Mouse (Mus musculus): Measurements from ENCODE around the gene Olfr600. TPM values are rescaled to one million over a fixed set of nuclear protein-coding genes. Genes with fewer than 3 reads are reported as not detected.

The Olfr600 gene
- not detected in 2 replicates for polyA plus RNA-seq (2011; ENCODE audit: insufficient read depth, insufficient read length, low read depth, missing spikeins)

DNA sequence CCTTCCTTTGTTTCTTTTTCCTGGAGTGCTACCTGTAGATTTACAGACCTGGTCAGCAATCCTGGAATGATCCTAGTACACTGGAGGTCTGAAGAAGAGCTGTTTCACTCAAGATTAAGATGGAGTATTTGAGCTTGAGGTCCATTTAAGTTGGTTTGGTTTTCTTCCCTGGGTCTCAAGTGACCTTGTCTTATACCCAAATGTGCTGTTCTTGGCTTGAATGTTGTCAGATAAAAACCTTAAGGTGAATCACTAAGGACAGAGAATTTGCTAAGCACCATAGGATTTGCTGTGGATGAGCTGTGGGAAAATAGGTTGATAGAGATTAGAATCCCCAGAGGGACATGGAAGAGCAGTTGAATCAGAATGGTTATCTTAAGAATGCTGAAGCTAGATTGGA lies at the start of gene Olfr600:
Gene Olfr600 (minus strand): TSS at position 101 of the 400 bp plus-strand sequence.
- H3K27ac ChIP-seq (ENCODE audit: insufficient read depth, low read length) = no peak within 1 kb of the TSS
- H3K9me3 ChIP-seq (replicated peaks; ENCODE audit: control insufficient read depth, insufficient read depth, low read length, poor library complexity, severe bottlenecking) = no peaks in the 10 kb centered on the region
- H3K36me3 ChIP-seq (ENCODE audit: control insufficient read depth, insufficient read depth, low read length, poor library complexity, severe bottlenecking) = no peaks in the 10 kb centered on the region
- no peaks in the 10 kb centered on the region for H3K4me1 ChIP-seq (ENCODE audit: control insufficient read depth, insufficient read depth, low read length)
- no peak within 1 kb of the TSS for H3K9ac ChIP-seq (ENCODE audit: low read depth, poor library complexity, severe bottlenecking)
- H3K4me3 ChIP-seq (ENCODE audit: low read depth, low read length) = no peak within 1 kb of the TSS
- no peaks in the 10 kb centered on the region for H3K27me3 ChIP-seq (ENCODE audit: control insufficient read depth, insufficient read depth, low read length, poor library complexity, severe bottlenecking)
- TF ChIP-seq POLR2A (IDR thresholded peaks at IDR 0.05; ENCODE audit: insufficient read depth, low read length) (no peak), EP300 (IDR thresholded peaks at IDR 0.05; ENCODE audit: insufficient read depth, low read depth, low read length) (no peak), CTCF (IDR thresholded peaks at IDR 0.05; ENCODE audit: low read depth, low read length) (no peak)

DNA sequence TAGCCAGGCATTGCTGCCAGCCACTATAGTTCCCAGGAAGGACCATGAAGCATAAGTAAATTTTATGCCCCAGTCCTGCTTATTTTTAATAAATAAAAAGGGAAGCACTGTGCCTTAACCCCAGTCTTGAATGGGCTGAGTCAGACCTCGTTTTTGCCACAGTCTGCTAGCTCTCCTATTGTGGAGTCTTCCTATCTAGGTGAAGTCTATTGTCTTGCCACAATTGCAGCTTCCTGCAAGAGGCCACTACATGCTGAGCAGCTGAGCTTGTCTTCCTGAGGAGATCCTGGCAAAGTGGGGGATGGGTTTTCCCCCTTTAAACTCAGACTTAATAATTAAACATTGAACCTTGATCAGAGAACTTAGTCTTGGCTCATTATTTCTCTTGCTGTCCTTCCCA lies 49.5 kb upstream of the Olfr600 start:
- TF ChIP-seq EP300 (IDR thresholded peaks at IDR 0.05; ENCODE audit: insufficient read depth, low read depth, low read length) = no peak
- no peak for TF ChIP-seq POLR2A (IDR thresholded peaks at IDR 0.05; ENCODE audit: insufficient read depth, low read length)
- no peak for TF ChIP-seq CTCF (IDR thresholded peaks at IDR 0.05; ENCODE audit: low read depth, low read length)
- Histone ChIP-seq H3K9me3 (replicated peaks; ENCODE audit: control insufficient read depth, insufficient read depth, low read length, poor library complexity, severe bottlenecking) (no peaks in the 10 kb centered on the region), H3K9ac (ENCODE audit: low read depth, poor library complexity, severe bottlenecking) (no peak overlapping the region), H3K4me1 (ENCODE audit: control insufficient read depth, insufficient read depth, low read length) (no peaks in the 10 kb centered on the region), H3K4me3 (ENCODE audit: low read depth, low read length) (no peak overlapping the region), H3K36me3 (ENCODE audit: control insufficient read depth, insufficient read depth, low read length, poor library complexity, severe bottlenecking) (no peaks in the 10 kb centered on the region), H3K27ac (ENCODE audit: insufficient read depth, low read length) (no peak overlapping the region), H3K27me3 (ENCODE audit: control insufficient read depth, insufficient read depth, low read length, poor library complexity, severe bottlenecking) (no peaks in the 10 kb centered on the region)

DNA sequence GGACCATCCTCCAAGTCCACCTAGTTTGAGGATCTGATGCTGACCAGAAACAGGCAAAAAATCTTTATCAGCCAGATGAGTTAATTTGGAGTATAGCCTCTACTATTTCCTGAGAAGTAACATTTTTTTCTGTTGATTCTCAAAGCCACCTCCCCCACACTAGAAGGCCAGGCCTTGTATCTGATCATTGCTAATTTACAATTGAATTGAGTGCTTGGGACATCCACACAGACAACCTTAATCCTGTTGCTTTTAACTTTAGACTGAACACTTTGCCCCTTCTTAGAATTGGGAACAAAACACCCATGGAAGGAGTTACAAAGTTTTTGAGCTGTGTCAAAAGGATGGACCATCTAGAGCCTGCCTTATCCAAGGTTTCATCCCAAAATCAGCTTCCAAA lies 48.3 kb upstream of the Olfr600 start:
- H3K9ac ChIP-seq (ENCODE audit: low read depth, poor library complexity, severe bottlenecking) = no peak overlapping the region
- TF ChIP-seq CTCF (IDR thresholded peaks at IDR 0.05; ENCODE audit: low read depth, low read length) (no peak), POLR2A (IDR thresholded peaks at IDR 0.05; ENCODE audit: insufficient read depth, low read length) (no peak), EP300 (IDR thresholded peaks at IDR 0.05; ENCODE audit: insufficient read depth, low read depth, low read length) (no peak)
- H3K27me3 ChIP-seq (ENCODE audit: control insufficient read depth, insufficient read depth, low read length, poor library complexity, severe bottlenecking) = no peaks in the 10 kb centered on the region
- no peaks in the 10 kb centered on the region for H3K9me3 ChIP-seq (replicated peaks; ENCODE audit: control insufficient read depth, insufficient read depth, low read length, poor library complexity, severe bottlenecking)
- H3K27ac ChIP-seq (ENCODE audit: insufficient read depth, low read length) = no peak overlapping the region
- no peaks in the 10 kb centered on the region for H3K4me1 ChIP-seq (ENCODE audit: control insufficient read depth, insufficient read depth, low read length)
- H3K4me3 ChIP-seq (ENCODE audit: low read depth, low read length) = no peak overlapping the region
- no peaks in the 10 kb centered on the region for H3K36me3 ChIP-seq (ENCODE audit: control insufficient read depth, insufficient read depth, low read length, poor library complexity, severe bottlenecking)

DNA sequence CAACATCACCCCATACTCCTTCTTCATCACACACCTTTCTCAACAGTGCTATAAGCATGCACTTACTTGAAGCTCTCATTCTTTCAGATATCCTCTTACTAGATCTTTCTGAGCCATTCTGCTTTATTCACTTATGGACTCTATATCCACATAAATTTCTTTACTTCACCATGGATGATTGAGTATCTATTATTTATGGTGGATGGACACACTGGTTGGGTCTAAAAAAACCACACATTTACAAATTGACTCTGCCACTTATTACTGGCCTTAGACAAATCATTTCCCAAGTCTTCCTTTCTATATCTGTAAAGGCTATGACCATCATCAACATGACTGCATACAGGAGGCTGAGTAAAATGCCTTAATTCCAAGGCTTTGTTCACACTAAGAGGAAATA lies 36.6 kb upstream of the Olfr600 start, which contains the start of gene Olfr603:
Gene Olfr603 (minus strand): TSS at position 101 of the 400 bp plus-strand sequence.
- Histone ChIP-seq H3K27me3 (ENCODE audit: control insufficient read depth, insufficient read depth, low read length, poor library complexity, severe bottlenecking) (no peaks in the 10 kb centered on the region), H3K27ac (ENCODE audit: insufficient read depth, low read length) (no peak within 1 kb of the TSS), H3K9me3 (replicated peaks; ENCODE audit: control insufficient read depth, insufficient read depth, low read length, poor library complexity, severe bottlenecking) (no peaks in the 10 kb centered on the region), H3K9ac (ENCODE audit: low read depth, poor library complexity, severe bottlenecking) (no peak within 1 kb of the TSS), H3K4me3 (ENCODE audit: low read depth, low read length) (no peak within 1 kb of the TSS), H3K36me3 (ENCODE audit: control insufficient read depth, insufficient read depth, low read length, poor library complexity, severe bottlenecking) (no peaks in the 10 kb centered on the region), H3K4me1 (ENCODE audit: control insufficient read depth, insufficient read depth, low read length) (no peaks in the 10 kb centered on the region)
- TF ChIP-seq POLR2A (IDR thresholded peaks at IDR 0.05; ENCODE audit: insufficient read depth, low read length) = no peak
- no peak for TF ChIP-seq EP300 (IDR thresholded peaks at IDR 0.05; ENCODE audit: insufficient read depth, low read depth, low read length)
- no peak for TF ChIP-seq CTCF (IDR thresholded peaks at IDR 0.05; ENCODE audit: low read depth, low read length)

DNA sequence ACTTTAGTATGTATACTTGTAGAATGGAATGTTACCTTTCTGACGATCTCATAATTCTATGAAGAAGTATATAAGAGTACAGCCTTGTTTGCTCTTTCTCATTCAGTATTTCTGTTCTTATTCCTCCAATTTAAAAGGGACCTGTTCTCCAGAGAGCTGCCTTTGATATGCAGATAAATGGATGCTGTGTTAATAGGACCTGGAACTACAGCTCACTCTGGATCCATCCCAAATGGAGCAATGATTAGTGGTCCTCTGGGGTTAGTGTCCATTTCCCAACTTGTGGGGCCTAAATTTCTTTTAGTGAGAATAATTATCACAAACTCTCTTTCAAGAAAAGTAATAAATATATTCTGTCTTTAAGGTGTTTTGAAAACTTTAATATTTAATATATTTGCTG lies 13.1 kb upstream of the Olfr600 start, which contains the start of gene Olfr601:
Gene Olfr601 (minus strand): TSS at position 101 of the 400 bp plus-strand sequence.
- no peaks in the 10 kb centered on the region for H3K36me3 ChIP-seq (ENCODE audit: control insufficient read depth, insufficient read depth, low read length, poor library complexity, severe bottlenecking)
- TF ChIP-seq EP300 (IDR thresholded peaks at IDR 0.05; ENCODE audit: insufficient read depth, low read depth, low read length) (no peak), CTCF (IDR thresholded peaks at IDR 0.05; ENCODE audit: low read depth, low read length) (no peak), POLR2A (IDR thresholded peaks at IDR 0.05; ENCODE audit: insufficient read depth, low read length) (no peak)
- H3K9ac ChIP-seq (ENCODE audit: low read depth, poor library complexity, severe bottlenecking) = no peak within 1 kb of the TSS
- no peaks in the 10 kb centered on the region for H3K4me1 ChIP-seq (ENCODE audit: control insufficient read depth, insufficient read depth, low read length)
- H3K27ac ChIP-seq (ENCODE audit: insufficient read depth, low read length) = no peak within 1 kb of the TSS
- no peaks in the 10 kb centered on the region for H3K27me3 ChIP-seq (ENCODE audit: control insufficient read depth, insufficient read depth, low read length, poor library complexity, severe bottlenecking)
- H3K4me3 ChIP-seq (ENCODE audit: low read depth, low read length) = no peak within 1 kb of the TSS
- no peaks in the 10 kb centered on the region for H3K9me3 ChIP-seq (replicated peaks; ENCODE audit: control insufficient read depth, insufficient read depth, low read length, poor library complexity, severe bottlenecking)

DNA sequence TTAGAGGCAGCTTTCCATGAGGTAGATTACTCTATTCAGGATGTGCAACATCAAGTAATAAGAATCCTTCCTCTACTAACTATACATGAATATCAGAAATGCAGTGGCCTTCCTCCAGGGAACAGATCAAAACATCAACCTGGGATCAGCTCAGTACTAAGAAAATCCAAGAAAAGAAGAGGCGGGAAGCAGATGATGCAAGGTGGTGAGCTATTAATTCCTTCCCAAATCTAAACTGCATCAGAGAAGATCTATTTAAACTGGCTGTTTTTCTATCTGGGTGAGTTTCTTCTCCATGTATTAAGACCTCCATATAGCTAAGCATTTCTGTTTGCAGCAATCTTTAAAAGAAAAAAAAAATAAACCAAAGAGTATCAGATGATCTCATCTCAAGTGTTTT lies 13.9 kb downstream of the Olfr600 start, which contains the start of gene Olfr599:
Gene Olfr599 (plus strand): TSS at position 301 of the 400 bp plus-strand sequence.
- no peaks in the 10 kb centered on the region for H3K4me1 ChIP-seq (ENCODE audit: control insufficient read depth, insufficient read depth, low read length)
- TF ChIP-seq POLR2A (IDR thresholded peaks at IDR 0.05; ENCODE audit: insufficient read depth, low read length) = no peak
- TF ChIP-seq EP300 (IDR thresholded peaks at IDR 0.05; ENCODE audit: insufficient read depth, low read depth, low read length) = no peak
- H3K9me3 ChIP-seq (replicated peaks; ENCODE audit: control insufficient read depth, insufficient read depth, low read length, poor library complexity, severe bottlenecking) = no peaks in the 10 kb centered on the region
- H3K27me3 ChIP-seq (ENCODE audit: control insufficient read depth, insufficient read depth, low read length, poor library complexity, severe bottlenecking) = no peaks in the 10 kb centered on the region
- no peak within 1 kb of the TSS for H3K9ac ChIP-seq (ENCODE audit: low read depth, poor library complexity, severe bottlenecking)
- H3K4me3 ChIP-seq (ENCODE audit: low read depth, low read length) = no peak within 1 kb of the TSS
- H3K27ac ChIP-seq (ENCODE audit: insufficient read depth, low read length) = no peak within 1 kb of the TSS
- H3K36me3 ChIP-seq (ENCODE audit: control insufficient read depth, insufficient read depth, low read length, poor library complexity, severe bottlenecking) = no peaks in the 10 kb centered on the region
